Mouse (Mus musculus): Measurements from ENCODE around the gene Gfra1. TPM values are rescaled to one million over a fixed set of nuclear protein-coding genes. Genes with fewer than 3 reads are reported as not detected.

The Gfra1 gene
- total and polyA plus RNA-seq, 3 experiments, result not detected

DNA sequence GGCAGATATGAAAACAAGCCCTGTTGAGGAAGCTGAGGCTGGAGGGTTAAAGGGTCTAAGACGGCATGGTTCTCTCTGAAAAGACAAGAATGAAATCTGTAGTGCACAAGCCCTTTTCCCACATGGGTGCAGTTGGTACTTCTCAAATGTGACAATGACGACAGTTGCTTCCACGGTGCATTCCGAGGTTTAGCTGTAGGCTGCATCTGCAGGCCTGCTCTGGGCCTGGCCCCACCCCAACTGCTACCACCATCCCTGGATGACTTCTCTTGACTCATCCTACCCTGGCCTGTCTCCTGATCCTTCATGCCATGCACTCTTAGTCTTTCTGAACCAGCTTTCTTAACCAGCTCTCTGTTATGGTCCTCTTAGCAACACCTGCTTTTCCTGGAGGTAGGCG is 22.9 kb downstream of the Gfra1 start:
- Histone ChIP-seq H3K4me3 (replicated peaks in 1 of 3; ENCODE audit: low read depth in 2 of 3, low read length in 2 of 3, poor library complexity in 1 of 3) (no peak overlapping the region), H3K36me3 (replicated peaks in 1 of 2; ENCODE audit: control insufficient read depth in 1 of 2, insufficient read depth in 1 of 2, low read length in 1 of 2) (no peaks in the 10 kb centered on the region), H3K9ac (ENCODE audit: insufficient read depth, low read depth) (no peak overlapping the region), H3K9me3 (replicated peaks; ENCODE audit: low read length) (no peaks in the 10 kb centered on the region), H3K79me2 (replicated peaks; ENCODE audit: control insufficient read depth, extremely low read depth, insufficient read depth, poor library complexity, severe bottlenecking) (no peaks in the 10 kb centered on the region), H3K27ac (ENCODE audit: insufficient read depth, low read depth) (no peak overlapping the region), H3K4me1 (ENCODE audit: control insufficient read depth in 1 of 2, insufficient read depth in 2 of 2) (peaks cover 7 to 28% of the 10 kb centered on the region in 2 experiments), H3K4me2 (ENCODE audit: insufficient read depth, low read depth, poor library complexity, severe bottlenecking) (no peak overlapping the region), H3K27me3 (replicated peaks) (peaks cover 61% of the 10 kb centered on the region)
- no peak for TF ChIP-seq ZKSCAN1 (IDR thresholded peaks at IDR 0.05; ENCODE audit: borderline replicate concordance, low read depth, low read length)
- TF ChIP-seq MAFK (IDR thresholded peaks at IDR 0.05; ENCODE audit: insufficient replicate concordance, low read length), result no peak
- no peak for TF ChIP-seq RCOR1 (conservative IDR thresholded peaks at IDR 0.05; ENCODE audit: low read depth, low read length)
- TF ChIP-seq CTCF (conservative IDR thresholded peaks at IDR 0.05 in 1 of 2, IDR thresholded peaks at IDR 0.05 in 1 of 2; ENCODE audit: low read depth in 2 of 2, low read length in 2 of 2), result no peak
- no peak for TF ChIP-seq ZC3H11A (IDR thresholded peaks at IDR 0.05; ENCODE audit: low read depth, low read length)
- TF ChIP-seq UBTF (IDR thresholded peaks at IDR 0.05; ENCODE audit: low read depth, low read length), result no peak
- no peak for TF ChIP-seq HCFC1 (IDR thresholded peaks at IDR 0.05; ENCODE audit: low read depth, low read length)
- no peak for TF ChIP-seq ETS1 (conservative IDR thresholded peaks at IDR 0.05; ENCODE audit: low read depth, low read length)
- TF ChIP-seq POLR2A (IDR thresholded peaks at IDR 0.05; ENCODE audit: low read depth, low read length), result no peak
- TF ChIP-seq ZNF384 (IDR thresholded peaks at IDR 0.05; ENCODE audit: low read depth, low read length), result no peak
- TF ChIP-seq JUN (IDR thresholded peaks at IDR 0.05; ENCODE audit: insufficient read depth, low read depth, low read length), result no peak
- TF ChIP-seq MYC (IDR thresholded peaks at IDR 0.05; ENCODE audit: low read depth, low read length), result no peak
- TF ChIP-seq E2F4 (IDR thresholded peaks at IDR 0.05; ENCODE audit: insufficient replicate concordance, low read depth, low read length), result no peak
- no peak for TF ChIP-seq POLR2AphosphoS2 (IDR thresholded peaks at IDR 0.05; ENCODE audit: low read depth, low read length)
- no peak for TF ChIP-seq KAT2A (IDR thresholded peaks at IDR 0.05; ENCODE audit: insufficient replicate concordance, low read length)
- no peak for TF ChIP-seq NRF1 (IDR thresholded peaks at IDR 0.05; ENCODE audit: low read depth, low read length)
- DNase-seq (ENCODE audit: extremely low read depth), result no peak
- dilution Hi-C loops (cut with MboI; ENCODE audit: extremely low pct_ligation_motif_present, extremely low pct_unique_long_range_greater_than_20kb, low sequenced_read_pairs), result no loop called here
- in situ Hi-C loops (cut with MboI; ENCODE audit: low pct_ligation_motif_present, low pct_unique_long_range_greater_than_20kb, low sequenced_read_pairs), result no loop called here

- Histone ChIP-seq H3K4me1 (ENCODE audit: control insufficient read depth in 1 of 2, insufficient read depth in 2 of 2) (no peaks in the 10 kb centered on the region), H3K36me3 (replicated peaks in 1 of 2; ENCODE audit: control insufficient read depth in 1 of 2, insufficient read depth in 1 of 2, low read length in 1 of 2) (no peaks in the 10 kb centered on the region), H3K27me3 (replicated peaks) (peaks cover 38% of the 10 kb centered on the region), H3K4me3 (replicated peaks in 1 of 3; ENCODE audit: low read depth in 2 of 3, low read length in 2 of 3, poor library complexity in 1 of 3) (no peak overlapping the region), H3K9ac (ENCODE audit: insufficient read depth, low read depth) (no peak overlapping the region), H3K9me3 (replicated peaks; ENCODE audit: low read length) (no peaks in the 10 kb centered on the region), H3K27ac (ENCODE audit: insufficient read depth, low read depth) (no peak overlapping the region), H3K4me2 (ENCODE audit: insufficient read depth, low read depth, poor library complexity, severe bottlenecking) (no peak overlapping the region), H3K79me2 (replicated peaks; ENCODE audit: control insufficient read depth, extremely low read depth, insufficient read depth, poor library complexity, severe bottlenecking) (no peaks in the 10 kb centered on the region)
- in situ Hi-C loops (cut with MboI; ENCODE audit: low pct_ligation_motif_present, low pct_unique_long_range_greater_than_20kb, low sequenced_read_pairs) (no loop called here), dilution Hi-C loops (cut with MboI; ENCODE audit: extremely low pct_ligation_motif_present, extremely low pct_unique_long_range_greater_than_20kb, low sequenced_read_pairs) (no loop called here)
- TF ChIP-seq ZNF384 (IDR thresholded peaks at IDR 0.05; ENCODE audit: low read depth, low read length), result no peak
- no peak for TF ChIP-seq KAT2A (IDR thresholded peaks at IDR 0.05; ENCODE audit: insufficient replicate concordance, low read length)
- no peak for TF ChIP-seq POLR2A (IDR thresholded peaks at IDR 0.05; ENCODE audit: low read depth, low read length)
- TF ChIP-seq ELF1 (IDR thresholded peaks at IDR 0.05; ENCODE audit: low read depth, low read length), result no peak
- TF ChIP-seq USF2 (conservative IDR thresholded peaks at IDR 0.05; ENCODE audit: low read depth, low read length), result no peak
- TF ChIP-seq CHD2 (IDR thresholded peaks at IDR 0.05; ENCODE audit: low read length), result no peak
- TF ChIP-seq MXI1 (IDR thresholded peaks at IDR 0.05; ENCODE audit: low read depth, low read length), result no peak
- no peak for TF ChIP-seq EP300 (IDR thresholded peaks at IDR 0.05; ENCODE audit: low read length)
- no peak for TF ChIP-seq E2F4 (IDR thresholded peaks at IDR 0.05; ENCODE audit: insufficient replicate concordance, low read depth, low read length)
- no peak for TF ChIP-seq MYC (IDR thresholded peaks at IDR 0.05; ENCODE audit: low read depth, low read length)
- no peak for TF ChIP-seq CHD1 (IDR thresholded peaks at IDR 0.05; ENCODE audit: low read depth, low read length)
- TF ChIP-seq JUN (IDR thresholded peaks at IDR 0.05; ENCODE audit: insufficient read depth, low read depth, low read length), result no peak
- no peak for TF ChIP-seq JUND (conservative IDR thresholded peaks at IDR 0.05; ENCODE audit: low read depth, low read length)
- no peak for TF ChIP-seq IRF4 (IDR thresholded peaks at IDR 0.05; ENCODE audit: low read depth, low read length)
- TF ChIP-seq MAZ (IDR thresholded peaks at IDR 0.05; ENCODE audit: low read depth, low read length), result no peak
- no peak for TF ChIP-seq POLR2AphosphoS2 (IDR thresholded peaks at IDR 0.05; ENCODE audit: low read depth, low read length)
- DNase-seq (ENCODE audit: extremely low read depth), result no peak
Observed at GRCm38 (mm10) chr19:58428546-58428945, 27.2 kb downstream of the Gfra1 start.
